Mouse (Mus musculus) liver, embryonic 15.5 days (tissue): Measurements from ENCODE around the gene Il10ra. TPM values are rescaled to one million over a fixed set of nuclear protein-coding genes. Genes with fewer than 3 reads are reported as not detected.

Experiments
- microRNA-seq: library from miRNA; unstranded; fragments of <30 nt; microRNA quantifications from one replicate; pipeline ENCODE4, GENCODE M21; 2016
- polyA plus RNA-seq: library from polyadenylated mRNA; unstranded; fragments of >200 nt; fragmentation: Nextera tagmentation; extraction: Ambion mirVana; gene quantifications from 2 replicates; pipeline ENCODE4 v1.2.1, GENCODE M21; 2015

Gene Il10ra
- polyA plus RNA-seq, 1 experiment from 2014 or later: 1.9 TPM

Small RNAs within 50 kb of the gene (microRNA-seq; reads per million reads assigned to microRNA genes)
- gene Mir7086: not detected

Other genes with a start within 250 kb of the Il10ra start
- gene Mpzl2, start 229.3 kb downstream of the Il10ra start, polyA plus RNA-seq: 9.0 and 9.4 TPM in 2 replicates
- 0.79 and 1.1 TPM in 2 replicates for gene Mpzl3, start 214.0 kb downstream of the Il10ra start, polyA plus RNA-seq
- gene Jaml, start 190.0 kb downstream of the Il10ra start, polyA plus RNA-seq: 0.40 and 0.56 TPM in 2 replicates
- gene Scn2b, start 151.4 kb downstream of the Il10ra start, polyA plus RNA-seq: 0.17 and 0.22 TPM in 2 replicates
- 0.15 and 0.31 TPM in 2 replicates for gene Scn4b, start 130.8 kb downstream of the Il10ra start, polyA plus RNA-seq
- 0.07 TPM in 2 replicates for gene BC049352, start 87.1 kb downstream of the Il10ra start, polyA plus RNA-seq
- gene Tmprss4, start 65.1 kb downstream of the Il10ra start, polyA plus RNA-seq: 0.07 TPM in 1 of 2 replicates, not detected in the other
- not detected in 2 replicates for gene Tmprss13, start 50.0 kb upstream of the Il10ra start, polyA plus RNA-seq
- gene Fxyd6, start 101.0 kb upstream of the Il10ra start, polyA plus RNA-seq: 1.9 TPM in 2 replicates
- 0.60 and 0.62 TPM in 2 replicates for gene Fxyd2, start 130.5 kb upstream of the Il10ra start, polyA plus RNA-seq
- 0.01 TPM in 1 of 2 replicates, not detected in the other for gene Dscaml1, start 157.5 kb upstream of the Il10ra start, polyA plus RNA-seq